Mouse (Mus musculus): ENCODE data around the gene Trap1a.
"Not testable (repeated sequence)": the region's sequence is repeated elsewhere in the genome, so short reads cannot be mapped to it uniquely, and the experiment has no call there.

DNA sequence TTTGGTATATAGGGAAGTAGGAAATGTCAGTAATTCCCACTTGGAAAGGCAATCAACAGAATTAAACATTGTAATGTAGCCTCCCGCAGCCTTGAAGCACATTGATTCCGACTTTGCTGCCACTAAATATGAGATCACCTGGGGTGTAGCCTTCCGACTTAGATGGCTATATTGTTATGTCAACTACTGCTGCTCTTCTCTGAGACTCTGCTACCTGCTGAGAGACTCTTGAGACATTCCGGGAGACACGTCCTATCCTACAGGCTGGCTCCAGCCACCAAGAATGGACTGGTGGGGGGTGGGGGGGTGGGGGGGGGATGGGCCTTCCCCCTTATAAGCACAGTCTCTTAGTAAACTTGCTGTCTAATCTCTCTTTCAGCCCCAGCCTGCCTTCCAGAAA lies 16.1 kb upstream of the Trap1a start:
- not testable (repeated sequence) for TF ChIP-seq CTCF, POLR2A (IDR thresholded peaks at IDR 0.05; ENCODE audit: extremely low read depth, insufficient read depth, low read length)
